Mouse (Mus musculus) stomach, postnatal 0 days (tissue): ENCODE measurements around the gene Selenon.

Experiments used
- CTCF ChIP-seq: IDR thresholded peaks from 2 replicates; pipeline ENCODE4 v1.5.1; 2016; ENCODE audit warnings: antibody characterized with exemption, low read depth, mild to moderate bottlenecking, moderate library complexity
- EP300 ChIP-seq: optimal IDR thresholded peaks from 2 replicates; pipeline ENCODE3; 2016; ENCODE audit warnings: antibody characterized with exemption

- no peak for TF ChIP-seq CTCF
- no peak for TF ChIP-seq EP300
These were observed 26.4 kb upstream of the Selenon start for GRCm38 (mm10) chr4:134578407-134578806.
